Mouse (Mus musculus): ENCODE measurements around the gene Bdnf. TPM values are rescaled to one million over a fixed set of nuclear protein-coding genes. Genes with fewer than 3 reads are reported as not detected.

Gene Bdnf
- polyA plus RNA-seq, 1 experiment from 2014 or later = 0.67 TPM

- Histone ChIP-seq H3K27ac (no peak overlapping the region), H3K4me1 (no peaks in the 10 kb centered on the region), H3K27me3 (no peaks in the 10 kb centered on the region), H3K9ac (no peak overlapping the region), H3K4me3 (no peak overlapping the region), H3K9me3 (no peaks in the 10 kb centered on the region), H3K4me2 (no peak overlapping the region), H3K36me3 (no peaks in the 10 kb centered on the region)
- ATAC-seq (ENCODE audit: borderline replicate concordance, extremely low read depth, low FRiP score, low TSS enrichment) = no peak
These were observed 73.9 kb downstream of the Bdnf start for GRCm38 (mm10) chr2:109748412-109748811.

- Histone ChIP-seq H3K4me2 (no peak overlapping the region), H3K36me3 (no peaks in the 10 kb centered on the region), H3K27me3 (no peaks in the 10 kb centered on the region), H3K4me3 (no peak overlapping the region), H3K9ac (no peak overlapping the region), H3K4me1 (no peaks in the 10 kb centered on the region), H3K9me3 (no peaks in the 10 kb centered on the region), H3K27ac (no peak overlapping the region)
- ATAC-seq (ENCODE audit: borderline replicate concordance, extremely low read depth, low FRiP score, low TSS enrichment) = no peak
- WGBS = 84% methylated on average over 4 of the region's 4 CpGs
These were observed 74.3 kb downstream of the Bdnf start for GRCm38 (mm10) chr2:109748815-109749214.

GRCm38 (mm10) chr2:109749964-109750363 lies 75.5 kb downstream of the Bdnf start:
- no peak overlapping the region for H3K9ac ChIP-seq
- no peak for ATAC-seq (ENCODE audit: borderline replicate concordance, extremely low read depth, low FRiP score, low TSS enrichment)
- no peak overlapping the region for H3K4me3 ChIP-seq
- H3K27me3 ChIP-seq = no peaks in the 10 kb centered on the region
- no peaks in the 10 kb centered on the region for H3K4me1 ChIP-seq
- no peak overlapping the region for H3K27ac ChIP-seq
- H3K9me3 ChIP-seq = no peaks in the 10 kb centered on the region
- no peak overlapping the region for H3K4me2 ChIP-seq
- H3K36me3 ChIP-seq = no peaks in the 10 kb centered on the region

- WGBS = 51% methylated on average over 1 of the region's 1 CpGs
- Histone ChIP-seq H3K4me1 (no peaks in the 10 kb centered on the region), H3K4me3 (no peak overlapping the region), H3K36me3 (no peaks in the 10 kb centered on the region), H3K9ac (no peak overlapping the region), H3K27ac (no peak overlapping the region), H3K4me2 (no peak overlapping the region), H3K27me3 (no peaks in the 10 kb centered on the region), H3K9me3 (no peaks in the 10 kb centered on the region)
- no peak for ATAC-seq (ENCODE audit: borderline replicate concordance, extremely low read depth, low FRiP score, low TSS enrichment)
These were observed 76.0 kb downstream of the Bdnf start for GRCm38 (mm10) chr2:109750484-109750883.

- WGBS = 88% methylated on average over 2 of the region's 2 CpGs
- Histone ChIP-seq H3K4me3 (no peak overlapping the region), H3K27ac (no peak overlapping the region), H3K36me3 (no peaks in the 10 kb centered on the region), H3K4me1 (no peaks in the 10 kb centered on the region), H3K9me3 (no peaks in the 10 kb centered on the region), H3K27me3 (no peaks in the 10 kb centered on the region), H3K9ac (no peak overlapping the region), H3K4me2 (no peak overlapping the region)
- no peak for ATAC-seq (ENCODE audit: borderline replicate concordance, extremely low read depth, low FRiP score, low TSS enrichment)
These were observed 81.8 kb downstream of the Bdnf start for GRCm38 (mm10) chr2:109756305-109756704.

GRCm38 (mm10) chr2:109766772-109767171 lies 92.3 kb downstream of the Bdnf start:
- ATAC-seq (ENCODE audit: borderline replicate concordance, extremely low read depth, low FRiP score, low TSS enrichment) = no peak
- WGBS = 81% methylated on average over 2 of the region's 2 CpGs

GRCm38 (mm10) chr2:109768814-109769213 lies 94.3 kb downstream of the Bdnf start:
- H3K4me3 ChIP-seq = no peak overlapping the region
- WGBS = 77% methylated on average over 3 of the region's 3 CpGs
- no peak for ATAC-seq (ENCODE audit: borderline replicate concordance, extremely low read depth, low FRiP score, low TSS enrichment)

More at GRCm38 (mm10) chr2:109766772-109767171, 92.3 kb downstream of the Bdnf start:
- Histone ChIP-seq H3K4me3 (no peak overlapping the region), H3K36me3 (no peaks in the 10 kb centered on the region), H3K27ac (no peak overlapping the region), H3K9me3 (no peaks in the 10 kb centered on the region), H3K4me1 (no peaks in the 10 kb centered on the region), H3K27me3 (no peaks in the 10 kb centered on the region), H3K4me2 (no peak overlapping the region), H3K9ac (no peak overlapping the region)

GRCm38 (mm10) chr2:109776374-109776773 lies 101.9 kb downstream of the Bdnf start:
- H3K9me3 ChIP-seq = no peaks in the 10 kb centered on the region
- no peak for ATAC-seq (ENCODE audit: borderline replicate concordance, extremely low read depth, low FRiP score, low TSS enrichment)
- H3K27ac ChIP-seq = no peak overlapping the region
- no peaks in the 10 kb centered on the region for H3K27me3 ChIP-seq
- no peaks in the 10 kb centered on the region for H3K36me3 ChIP-seq
- H3K4me1 ChIP-seq = no peaks in the 10 kb centered on the region
- H3K4me2 ChIP-seq = no peak overlapping the region
- no peak overlapping the region for H3K4me3 ChIP-seq
- H3K9ac ChIP-seq = no peak overlapping the region
- WGBS = 71% methylated on average over 6 of the region's 6 CpGs

More at GRCm38 (mm10) chr2:109768814-109769213, 94.3 kb downstream of the Bdnf start:
- Histone ChIP-seq H3K9me3 (no peaks in the 10 kb centered on the region), H3K36me3 (no peaks in the 10 kb centered on the region), H3K4me1 (no peaks in the 10 kb centered on the region), H3K27me3 (no peaks in the 10 kb centered on the region), H3K4me2 (no peak overlapping the region), H3K9ac (no peak overlapping the region), H3K27ac (no peak overlapping the region)

Other genes with a start within 250 kb of the Bdnf start
- 55.9 and 56.4 TPM in 2 replicates for gene Lin7c, start 216.2 kb downstream of the Bdnf start, polyA plus RNA-seq (2015; fragmentation: Nextera tagmentation; extraction: Ambion mirVana)
- gene Lgr4, start 242.9 kb downstream of the Bdnf start, polyA plus RNA-seq (2015; fragmentation: Nextera tagmentation; extraction: Ambion mirVana) = 2.9 and 3.0 TPM in 2 replicates

All from lung, embryonic 15.5 days (tissue).